26 mouse cellular contexts compared by ENCODE assay signal in the genomic region with DNA sequence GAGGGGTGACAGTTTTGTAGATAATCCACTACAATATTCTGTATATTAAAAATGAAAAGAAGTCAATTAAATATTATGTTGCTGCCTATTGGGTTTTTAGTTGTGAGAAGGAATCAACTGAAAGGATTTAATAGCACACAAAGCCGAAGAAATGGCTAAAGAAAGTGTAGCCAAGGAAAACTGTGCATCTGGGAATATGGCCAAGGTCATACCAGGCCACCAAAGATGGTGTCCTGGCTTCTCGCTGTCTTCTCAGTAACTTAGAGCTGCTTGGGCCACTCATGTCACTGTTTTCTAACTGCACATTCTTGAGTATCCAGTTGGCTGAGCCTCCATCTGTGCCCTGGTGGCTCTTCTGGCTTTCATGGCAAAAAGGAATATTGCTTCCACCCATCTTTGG. TPM values are rescaled to one million over a fixed set of nuclear protein-coding genes. Genes with fewer than 3 reads are reported as not detected.
"Had no signal": no experiment of that assay in that cellular context is flagged by ENCODE, and none has a peak within 500 bp of the region (broad histone marks: within the 10 kb centered on the region; RNA-seq: fewer than 3 reads in every experiment).

No protein-coding gene starts in this region.

- H3K36me3 ChIP-seq: liver, embryonic 13.5 days; liver, embryonic 15.5 days; lung, embryonic 15.5 days; midbrain, embryonic 12.5 days; neural tube, embryonic 12.5 days; stomach, embryonic 15.5 days had no signal

- H3K9ac ChIP-seq: liver, embryonic 13.5 days; liver, embryonic 15.5 days; liver, postnatal 0 days; lung, embryonic 15.5 days; midbrain, embryonic 12.5 days; neural tube, embryonic 12.5 days; stomach, embryonic 15.5 days had no signal

- H3K27me3 ChIP-seq: liver, embryonic 13.5 days; liver, embryonic 15.5 days; lung, embryonic 15.5 days; megakaryocyte, embryonic 14.5 days; midbrain, embryonic 12.5 days; neural tube, embryonic 12.5 days; stomach, embryonic 15.5 days had no signal

- ATAC-seq: liver, postnatal 0 days; lung, postnatal 0 days had no signal

- H3K4me1 ChIP-seq: liver, embryonic 13.5 days; liver, embryonic 15.5 days; megakaryocyte, embryonic 14.5 days; midbrain, embryonic 12.5 days had no signal

- H3K4me2 ChIP-seq: liver, embryonic 13.5 days; liver, embryonic 15.5 days; lung, embryonic 15.5 days; midbrain, embryonic 12.5 days; neural tube, embryonic 12.5 days; stomach, embryonic 15.5 days had no signal

- H3K9me3 ChIP-seq: liver, embryonic 13.5 days; liver, embryonic 15.5 days; lung, embryonic 15.5 days; megakaryocyte, embryonic 14.5 days; midbrain, embryonic 12.5 days; neural tube, embryonic 12.5 days; stomach, embryonic 15.5 days had no signal

- H3K4me3 ChIP-seq: liver, embryonic 13.5 days; liver, embryonic 15.5 days; lung, embryonic 15.5 days; megakaryocyte, embryonic 14.5 days; midbrain, embryonic 12.5 days; neural tube, embryonic 12.5 days; stomach, embryonic 15.5 days had no signal

- H3K27ac ChIP-seq: liver, embryonic 13.5 days; liver, embryonic 15.5 days; lung, embryonic 15.5 days; macrophage; midbrain, embryonic 12.5 days; neural tube, embryonic 12.5 days; stomach, embryonic 15.5 days; stomach, postnatal 0 days had no signal

- DNase-seq: liver, embryonic 13.5 days; liver, postnatal 0 days; lung, postnatal 14 days; lung, postnatal 36 days; midbrain, embryonic 14.5 days; right cerebral cortex, postnatal 14 days; thymus, adult 2 months; thymus, postnatal 25 days; thymus, postnatal 4 days had no signal

RNA-seq across cellular contexts. Expression of a gene that starts 3.4 kb away (rescaled TPM):
- total RNA-seq: megakaryocyte progenitor cell, adult 5-6 weeks; midbrain, postnatal 0 days; monocyte, adult 5-6 weeks; neutrophil, adult 5-6 weeks had no signal
- polyA plus RNA-seq: liver, embryonic 13.5 days; liver, embryonic 15.5 days; liver, postnatal 0 days; lung, embryonic 15.5 days; lung, postnatal 0 days; macrophage; midbrain, embryonic 12.5 days; midbrain, embryonic 14.5 days; midbrain, postnatal 0 days; neural tube, embryonic 12.5 days; neural tube, embryonic 14.5 days; spleen, adult 2 months; stomach, embryonic 15.5 days; stomach, postnatal 0 days; testis, adult 2 months; thymus, adult 2 months; urinary bladder, adult 2 months had no signal
